Mouse (Mus musculus): ENCODE data around the gene Tmem232.

DNA sequence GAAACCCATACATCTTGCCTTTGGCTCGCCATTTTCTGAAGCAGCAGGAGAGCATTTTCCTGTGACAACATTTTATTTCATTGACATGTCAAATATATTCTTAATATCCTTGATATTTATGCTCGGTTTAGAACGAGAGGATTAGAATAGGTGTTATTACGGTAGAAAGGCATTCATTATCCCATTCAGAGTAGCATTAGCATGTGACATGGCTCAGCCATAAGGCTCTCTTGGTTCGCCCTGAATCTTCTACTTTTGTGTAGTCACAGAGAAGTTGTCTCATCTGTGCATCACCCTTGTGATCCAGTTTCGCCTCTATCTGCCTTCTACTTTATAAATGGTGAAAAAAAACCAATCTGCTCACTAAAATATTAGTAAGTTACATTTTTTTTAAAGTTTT lies 220.0 kb downstream of the Tmem232 start:
- no peak for TF ChIP-seq POU5F1 (IDR thresholded peaks at IDR 0.05; ENCODE audit: borderline replicate concordance, low read length)
- TF ChIP-seq CTCF (conservative IDR thresholded peaks at IDR 0.05; ENCODE audit: low read length) = no peak
- TF ChIP-seq NANOG (IDR thresholded peaks at IDR 0.05; ENCODE audit: borderline replicate concordance, low read length) = no peak

All from E14TG2a.4 (cell line).